Mouse (Mus musculus) G1E-ER4 (cell line): Measurements from ENCODE around the gene Cks1b. TPM values are rescaled to one million over a fixed set of nuclear protein-coding genes. Genes with fewer than 3 reads are reported as not detected.

Source experiments
- GATA1 ChIP-seq: IDR thresholded peaks from one replicate; pipeline ENCODE4 v1.8.0; 2012; ENCODE audit warnings: low read length, inconsistent platforms
- polyA plus RNA-seq: library from polyadenylated mRNA; stranded (reverse); fragments of >175 nt; gene quantifications from 2 replicates; pipeline ENCODE4 v1.2.3, GENCODE M21; 2012

The Cks1b gene
- polyA plus RNA-seq, 1 experiment: 87.0 TPM

DNA sequence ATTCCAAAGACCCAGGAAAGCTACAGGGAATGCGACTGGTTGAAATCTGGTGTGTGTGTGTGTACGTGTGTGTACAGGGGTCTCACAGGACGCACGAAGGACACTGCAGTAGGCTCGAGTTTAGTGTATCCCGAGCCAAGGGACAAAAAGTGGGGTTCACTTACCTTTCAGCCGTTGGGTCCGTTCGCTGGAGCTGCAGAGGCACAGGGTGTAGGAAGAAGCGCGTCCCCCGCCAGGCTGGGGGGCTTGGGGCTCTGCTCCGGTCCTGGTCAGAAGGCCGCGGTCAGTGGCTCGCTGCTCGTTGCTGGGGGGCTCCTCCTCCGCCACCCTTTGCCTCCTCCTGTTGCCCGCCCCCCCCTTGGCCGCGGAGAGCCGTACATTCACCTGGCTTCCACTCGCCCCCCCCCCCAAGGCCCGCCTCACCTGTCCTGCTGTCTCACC is 25.3 kb downstream of the Cks1b start:
- no peak for TF ChIP-seq GATA1

DNA sequence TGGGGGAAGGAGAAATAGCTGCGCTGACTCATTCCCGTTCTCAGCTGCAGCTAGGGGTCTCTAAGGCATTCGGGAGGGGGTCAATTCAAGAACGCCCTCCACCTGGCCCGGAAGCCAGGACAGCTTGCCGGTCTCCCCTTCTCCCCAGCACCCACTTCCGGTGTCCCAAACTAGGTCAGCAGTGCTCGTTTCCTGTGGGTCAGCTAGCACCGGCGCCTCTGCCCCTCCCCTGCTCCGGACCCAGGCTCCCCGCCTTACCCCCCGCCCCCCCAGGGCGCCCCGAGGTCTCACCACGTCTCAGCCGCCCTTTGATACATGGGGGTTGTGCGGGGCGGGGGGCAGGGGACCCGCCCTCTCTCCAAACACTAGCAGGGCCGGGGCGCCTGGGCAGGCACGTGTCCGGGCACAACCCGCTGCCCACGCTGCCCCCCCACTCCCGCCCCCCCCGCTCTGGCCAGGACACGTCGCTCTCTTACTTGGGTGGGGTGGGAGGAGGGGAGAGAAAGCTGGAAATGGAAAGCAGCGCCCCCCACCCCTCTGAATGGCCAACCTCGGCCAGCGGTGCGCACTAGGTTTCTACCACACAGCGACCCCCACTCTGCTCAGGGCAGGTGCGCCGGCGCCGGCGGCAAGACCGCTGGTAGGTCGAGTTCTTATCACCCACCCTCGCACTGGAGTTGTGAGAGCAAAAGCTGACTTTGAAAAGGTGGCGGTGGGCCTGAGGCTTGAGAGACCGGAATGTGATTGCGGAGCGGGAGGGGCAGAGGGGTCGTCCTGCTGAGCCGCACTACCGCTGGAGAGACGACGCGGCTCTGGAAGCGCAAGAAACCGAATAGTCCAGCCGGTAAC is 26.3 kb downstream of the Cks1b start:
- TF ChIP-seq GATA1: no peak

- no peak for TF ChIP-seq GATA1
Measured at GRCm38 (mm10) chr3:89390699-89391662, 27.2 kb downstream of the Cks1b start.

- TF ChIP-seq GATA1: no peak
Measured at GRCm38 (mm10) chr3:89390111-89390515, 28.1 kb downstream of the Cks1b start.

- no peak for TF ChIP-seq GATA1
Measured at GRCm38 (mm10) chr3:89388901-89389740, 29.1 kb downstream of the Cks1b start.

GRCm38 (mm10) chr3:89388134-89388881 is 29.9 kb downstream of the Cks1b start:
- no peak for TF ChIP-seq GATA1

DNA sequence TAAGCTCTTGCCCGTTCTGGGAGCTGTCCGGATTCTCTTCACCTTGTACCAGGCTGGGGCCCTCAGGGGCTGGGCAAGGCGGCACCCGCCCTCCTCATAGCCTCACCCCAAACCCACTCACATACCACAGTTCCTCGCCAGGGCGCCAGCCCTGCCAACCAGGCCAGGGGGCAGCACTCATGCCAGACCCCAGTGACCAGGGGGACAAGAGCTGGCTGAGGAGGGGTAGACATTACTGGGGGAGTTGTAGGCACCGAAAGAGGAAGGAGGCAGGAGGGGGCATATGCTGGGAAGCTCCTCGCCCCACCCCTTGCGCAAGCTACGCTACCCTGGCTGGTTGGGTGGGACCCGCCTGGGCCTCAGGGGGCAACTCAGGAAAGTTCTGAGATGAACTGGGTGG is 30.6 kb downstream of the Cks1b start:
- no peak for TF ChIP-seq GATA1

DNA sequence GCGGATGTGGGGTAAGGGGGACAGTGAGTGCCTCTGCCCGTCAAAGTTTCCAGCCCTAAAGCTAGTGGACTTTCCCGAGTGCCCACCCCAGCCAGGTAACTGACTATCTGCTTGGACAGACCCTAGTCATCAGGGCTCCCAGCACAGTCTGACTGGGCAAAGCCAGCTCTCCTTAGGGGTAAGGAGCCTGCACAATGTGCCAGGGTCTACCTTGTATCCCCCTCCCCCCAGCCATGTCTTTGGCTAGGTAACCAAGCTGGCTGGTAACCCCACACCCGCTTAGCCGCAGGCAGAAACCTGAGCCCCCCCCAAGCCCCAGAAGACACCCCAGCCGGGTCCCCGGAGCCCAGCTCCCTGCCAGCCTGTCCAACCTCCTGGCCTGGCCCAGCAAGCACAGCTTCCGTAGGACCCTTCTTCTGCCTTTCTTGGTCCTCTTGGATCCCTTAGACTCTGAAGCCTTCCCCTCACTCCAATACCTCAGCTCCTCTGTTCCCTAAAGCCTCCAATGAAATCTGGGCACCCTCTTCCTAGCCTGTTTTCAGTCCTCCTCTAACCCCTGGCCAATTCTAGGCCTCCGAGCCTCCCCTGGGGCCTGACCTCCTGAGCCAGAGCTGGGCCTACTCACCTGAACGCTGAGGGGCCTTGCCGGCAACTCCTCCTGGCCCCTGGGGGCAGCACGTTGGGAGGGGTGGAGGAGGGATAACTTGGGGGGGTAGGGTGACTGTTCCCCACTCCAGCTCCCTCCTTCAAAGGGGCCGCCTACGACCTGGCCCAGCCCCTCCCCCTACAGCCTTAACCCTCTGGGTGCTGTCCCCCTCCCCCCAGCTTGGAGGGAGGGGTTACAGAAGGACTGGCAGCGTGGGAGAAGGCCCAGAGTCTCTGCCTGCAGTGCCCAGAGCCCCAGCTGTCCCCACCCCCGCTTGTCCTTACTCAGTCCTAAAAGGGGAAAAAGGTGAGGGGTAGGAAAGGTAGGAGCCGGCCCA is 31.5 kb downstream of the Cks1b start:
- TF ChIP-seq GATA1: no peak

- no peak for TF ChIP-seq GATA1
Measured at GRCm38 (mm10) chr3:89385451-89385850, 32.7 kb downstream of the Cks1b start.

GRCm38 (mm10) chr3:89384331-89385076 is 33.7 kb downstream of the Cks1b start:
- TF ChIP-seq GATA1: no peak

DNA sequence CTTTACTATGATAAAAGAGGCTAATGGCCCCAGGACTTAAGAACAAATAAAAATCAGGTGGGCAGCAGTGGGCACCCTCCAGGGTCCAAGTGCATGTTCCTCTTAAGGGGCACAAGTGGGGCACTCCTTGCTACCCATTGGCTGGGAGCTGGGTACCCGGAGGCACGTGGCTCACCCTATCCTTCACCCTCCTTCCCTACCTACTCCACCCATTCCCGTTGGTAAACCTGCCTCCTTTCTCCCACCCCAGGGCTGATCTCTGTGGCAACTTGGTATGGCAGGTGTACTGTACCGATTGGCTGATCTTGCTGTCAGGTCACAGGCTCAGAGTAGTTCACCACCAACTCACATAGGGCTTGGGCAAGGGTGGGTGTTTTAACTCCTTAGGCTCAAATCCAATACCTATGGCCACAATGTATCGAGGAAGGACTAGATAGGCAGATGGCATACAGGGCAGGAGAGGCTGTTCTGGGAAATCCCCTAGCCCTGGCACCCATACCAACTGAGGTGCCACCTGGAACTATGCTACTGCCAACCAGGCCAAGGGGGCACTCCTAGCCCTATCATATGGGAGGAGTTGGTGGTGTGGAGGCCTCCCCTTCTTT is 34.4 kb downstream of the Cks1b start:
- TF ChIP-seq GATA1: no peak

- no peak for TF ChIP-seq GATA1
Measured at GRCm38 (mm10) chr3:89382950-89383349, 35.2 kb downstream of the Cks1b start.
